Mouse (Mus musculus) liver, embryonic 14.5 days (tissue): ENCODE data around the gene Slc9a2.

Experiments used
- CTCF ChIP-seq: IDR thresholded peaks from 2 replicates; pipeline ENCODE4 v1.5.1; 2016; ENCODE audit warnings: antibody characterized with exemption, low read depth, control low read depth
- EP300 ChIP-seq: IDR thresholded peaks from 2 replicates; pipeline ENCODE4 v1.6.1; 2016; ENCODE audit warnings: antibody characterized with exemption, low read depth

GRCm38 (mm10) chr1:40765521-40765920, 85.1 kb downstream of the Slc9a2 start:
- no peak for TF ChIP-seq CTCF
- no peak for TF ChIP-seq EP300
